Mouse (Mus musculus) heart, postnatal 0 days (tissue): ENCODE data around the gene Mrgbp.

Experiments used
- CTCF ChIP-seq: IDR thresholded peaks from 2 replicates; pipeline ENCODE4 v1.5.1; 2016; ENCODE audit warnings: antibody characterized with exemption, control low read depth, low read depth
- EP300 ChIP-seq: IDR thresholded peaks from 2 replicates; pipeline ENCODE4 v1.6.1; 2016; ENCODE audit warnings: antibody characterized with exemption, low read depth

GRCm38 (mm10) chr2:180598157-180598705, 17.1 kb downstream of the Mrgbp start:
- TF ChIP-seq CTCF, result no peak
- TF ChIP-seq EP300, result no peak
